Mouse (Mus musculus): ENCODE measurements around the gene Odf2. TPM values are rescaled to one million over a fixed set of nuclear protein-coding genes. Genes with fewer than 3 reads are reported as not detected.
A peak's percentile ranks its signal among the peaks of the same experiment; 100 is the strongest.
"Not testable (repeated sequence)": the region's sequence is repeated elsewhere in the genome, so short reads cannot be mapped to it uniquely, and the experiment has no call there.

Odf2 gene
- polyA plus RNA-seq, 1 experiment from 2014 or later, result 101 TPM

GRCm38 (mm10) chr2:29898081-29898480, 9.1 kb downstream of the Odf2 start:
- no peak for ATAC-seq (ENCODE audit: insufficient number of reproducible peaks, insufficient read depth, low FRiP score, low TSS enrichment, low read depth)
- Histone ChIP-seq H3K27ac (no peak overlapping the region), H3K4me1 (replicated peaks) (no peaks in the 10 kb centered on the region), H3K36me3 (peaks cover 99% of the 10 kb centered on the region), H3K9ac (replicated peaks) (no peak overlapping the region), H3K9me3 (no peaks in the 10 kb centered on the region), H3K4me3 (replicated peaks) (no peak overlapping the region), H3K27me3 (no peaks in the 10 kb centered on the region), H3K4me2 (no peak overlapping the region)
- WGBS, result 92% methylated on average over 1 of the region's 1 CpGs

DNA sequence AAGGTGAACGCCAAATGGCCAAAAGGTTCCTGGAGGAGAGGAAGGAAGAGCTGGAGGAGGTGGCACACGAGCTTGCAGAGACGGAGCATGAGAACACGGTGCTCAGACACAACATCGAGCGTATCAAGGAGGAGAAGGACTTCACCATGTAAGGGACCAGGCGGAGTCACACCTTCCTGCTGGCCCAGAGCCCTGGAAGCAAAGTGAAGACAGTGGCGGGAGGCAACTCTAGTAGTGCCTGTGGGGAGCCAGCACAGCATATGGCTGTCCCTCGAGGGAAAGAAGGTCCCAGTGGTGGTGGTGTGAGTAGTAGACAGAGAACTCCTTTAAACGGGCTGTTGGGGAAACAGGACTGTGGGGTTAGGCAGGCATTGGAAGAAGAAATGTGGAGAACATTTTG, 13.2 kb downstream of the Odf2 start:
- Histone ChIP-seq H3K9me3 (no peaks in the 10 kb centered on the region), H3K27ac (no peak overlapping the region), H3K27me3 (no peaks in the 10 kb centered on the region), H3K9ac (replicated peaks) (no peak overlapping the region), H3K4me3 (replicated peaks) (no peak overlapping the region), H3K4me1 (replicated peaks) (no peaks in the 10 kb centered on the region), H3K36me3 (peaks cover 99% of the 10 kb centered on the region), H3K4me2 (no peak overlapping the region)
- ATAC-seq (ENCODE audit: insufficient number of reproducible peaks, insufficient read depth, low FRiP score, low TSS enrichment, low read depth), result no peak
- WGBS, result 90% methylated on average over 10 of the region's 10 CpGs

DNA sequence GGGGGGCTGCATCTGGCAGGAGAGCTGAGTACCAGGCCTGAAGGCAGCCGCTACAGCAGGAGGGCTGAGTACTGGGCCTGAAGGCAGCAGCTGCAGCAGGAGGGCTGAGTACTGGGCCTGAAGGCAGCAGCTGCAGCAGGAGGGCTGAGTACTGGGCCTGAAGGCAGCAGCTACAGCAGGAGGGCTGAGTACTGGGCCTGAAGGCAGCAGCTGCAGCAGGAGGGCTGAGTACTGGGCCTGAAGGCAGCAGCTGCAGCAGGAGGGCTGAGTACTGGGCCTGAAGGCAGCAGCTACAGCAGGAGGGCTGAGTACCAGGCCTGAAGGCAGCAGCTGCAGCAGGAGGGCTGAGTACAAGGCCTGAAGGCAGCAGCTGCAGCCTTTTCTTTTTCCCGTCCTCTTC, 19.1 kb downstream of the Odf2 start:
- not testable (repeated sequence) for H3K9me3 ChIP-seq; H3K9ac ChIP-seq (replicated peaks); H3K27ac ChIP-seq; H3K4me3 ChIP-seq (replicated peaks); H3K27me3 ChIP-seq; H3K4me2 ChIP-seq; H3K4me1 ChIP-seq (replicated peaks); ATAC-seq (ENCODE audit: insufficient number of reproducible peaks, insufficient read depth, low FRiP score, low TSS enrichment, low read depth)
- 85% methylated on average over 2 of the region's 2 CpGs for WGBS
- H3K36me3 ChIP-seq, result peaks cover 84% of the 10 kb centered on the region

DNA sequence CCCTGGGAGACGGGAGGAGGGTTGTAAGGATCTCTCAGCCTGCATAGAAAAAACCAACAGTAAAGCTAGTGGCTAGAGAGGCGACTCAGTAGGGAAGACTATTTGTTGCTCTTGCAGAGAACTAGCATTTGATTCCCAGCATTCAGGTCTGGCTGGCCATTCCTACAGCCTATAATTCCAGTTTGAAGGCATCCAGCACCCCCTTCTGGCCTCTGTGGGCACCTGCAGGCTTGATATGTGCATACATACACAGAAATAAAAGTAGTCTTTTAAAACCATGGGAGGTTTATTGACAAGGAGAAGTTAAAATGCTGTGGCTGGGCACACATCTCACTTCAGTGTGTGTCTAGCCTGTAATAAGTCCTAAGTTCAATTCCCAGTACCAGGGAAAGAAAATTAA, 21.0 kb downstream of the Odf2 start:
- 91% methylated on average over 2 of the region's 2 CpGs for WGBS
- Histone ChIP-seq H3K9ac (replicated peaks) (no peak overlapping the region), H3K9me3 (no peaks in the 10 kb centered on the region), H3K36me3 (peaks cover 83% of the 10 kb centered on the region), H3K4me3 (replicated peaks) (no peak overlapping the region), H3K27me3 (no peaks in the 10 kb centered on the region), H3K27ac (no peak overlapping the region), H3K4me1 (replicated peaks) (no peaks in the 10 kb centered on the region), H3K4me2 (no peak overlapping the region)
- ATAC-seq (ENCODE audit: insufficient number of reproducible peaks, insufficient read depth, low FRiP score, low TSS enrichment, low read depth), result no peak

DNA sequence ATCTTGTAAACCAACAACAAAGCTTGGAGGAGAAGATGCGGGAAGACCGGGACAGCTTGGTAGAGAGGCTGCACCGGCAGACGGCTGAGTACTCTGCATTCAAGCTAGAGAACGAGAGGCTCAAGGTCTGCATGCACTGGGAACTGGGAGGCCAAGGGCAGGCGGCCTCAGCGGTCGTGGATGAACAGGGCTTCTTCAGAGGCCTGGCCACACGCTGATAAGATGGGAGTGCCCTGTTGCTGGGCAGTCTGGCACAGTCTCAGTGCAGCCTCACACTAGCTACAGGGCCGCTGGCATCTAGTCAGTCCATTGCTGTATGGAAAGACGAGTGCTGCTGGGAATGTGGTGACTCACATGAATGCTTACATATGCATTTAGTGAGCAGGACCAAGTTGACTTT, 28.6 kb downstream of the Odf2 start:
- no peaks in the 10 kb centered on the region for H3K4me1 ChIP-seq (replicated peaks)
- 96% methylated on average over 11 of the region's 11 CpGs for WGBS
- H3K27me3 ChIP-seq, result no peaks in the 10 kb centered on the region
- no peak overlapping the region for H3K9ac ChIP-seq (replicated peaks)
- no peaks in the 10 kb centered on the region for H3K9me3 ChIP-seq
- H3K4me3 ChIP-seq (replicated peaks), result no peak overlapping the region
- no peak for ATAC-seq (ENCODE audit: insufficient number of reproducible peaks, insufficient read depth, low FRiP score, low TSS enrichment, low read depth)
- H3K36me3 ChIP-seq, result peaks cover 90% of the 10 kb centered on the region
- H3K4me2 ChIP-seq, result no peak overlapping the region
- no peak overlapping the region for H3K27ac ChIP-seq

DNA sequence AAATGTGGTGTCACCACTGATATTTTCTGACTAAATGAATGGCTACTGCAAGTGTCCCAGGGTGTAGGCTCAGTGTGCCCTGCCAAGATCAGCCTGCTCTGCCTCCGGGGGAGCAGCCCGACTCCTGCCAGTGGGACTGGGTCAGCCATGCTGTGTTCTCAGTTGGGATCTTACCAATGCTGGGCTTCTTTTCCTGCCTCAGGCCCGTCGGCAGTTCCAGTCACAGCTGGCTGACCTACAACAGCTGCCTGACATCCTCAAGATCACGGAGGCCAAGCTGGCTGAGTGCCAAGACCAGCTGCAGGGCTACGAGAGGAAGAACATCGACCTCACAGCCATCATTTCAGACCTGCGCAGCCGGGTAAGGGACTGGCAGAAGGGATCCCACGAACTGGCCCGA, 33.0 kb downstream of the Odf2 start:
- no peak overlapping the region for H3K4me2 ChIP-seq
- H3K36me3 ChIP-seq, result peaks cover 93% of the 10 kb centered on the region
- no peak overlapping the region for H3K27ac ChIP-seq
- H3K4me1 ChIP-seq (replicated peaks), result no peaks in the 10 kb centered on the region
- 81% methylated on average over 11 of the region's 11 CpGs for WGBS
- no peak overlapping the region for H3K4me3 ChIP-seq (replicated peaks)
- H3K27me3 ChIP-seq, result no peaks in the 10 kb centered on the region
- H3K9ac ChIP-seq (replicated peaks), result no peak overlapping the region
- no peaks in the 10 kb centered on the region for H3K9me3 ChIP-seq
- no peak for ATAC-seq (ENCODE audit: insufficient number of reproducible peaks, insufficient read depth, low FRiP score, low TSS enrichment, low read depth)

- Histone ChIP-seq H3K36me3 (peaks cover 96% of the 10 kb centered on the region), H3K9me3 (no peaks in the 10 kb centered on the region), H3K27me3 (no peaks in the 10 kb centered on the region), H3K9ac (replicated peaks) (no peak overlapping the region), H3K4me1 (replicated peaks) (no peaks in the 10 kb centered on the region), H3K4me3 (replicated peaks) (no peak overlapping the region), H3K4me2 (no peak overlapping the region), H3K27ac (no peak overlapping the region)
- ATAC-seq (ENCODE audit: insufficient number of reproducible peaks, insufficient read depth, low FRiP score, low TSS enrichment, low read depth), result no peak
- WGBS, result 88% methylated on average over 5 of the region's 5 CpGs
Measured at GRCm38 (mm10) chr2:29926542-29926941, 37.5 kb downstream of the Odf2 start.

- H3K36me3 ChIP-seq, result peaks cover 58% of the 10 kb centered on the region
- H3K9ac ChIP-seq (replicated peaks), result no peak overlapping the region
- H3K27ac ChIP-seq, result no peak overlapping the region
- H3K27me3 ChIP-seq, result no peaks in the 10 kb centered on the region
- 89% methylated on average over 10 of the region's 10 CpGs for WGBS
- no peaks in the 10 kb centered on the region for H3K9me3 ChIP-seq
- no peaks in the 10 kb centered on the region for H3K4me1 ChIP-seq (replicated peaks)
- H3K4me2 ChIP-seq, result no peak overlapping the region
- no peak overlapping the region for H3K4me3 ChIP-seq (replicated peaks)
- no peak for ATAC-seq (ENCODE audit: insufficient number of reproducible peaks, insufficient read depth, low FRiP score, low TSS enrichment, low read depth)
Measured at GRCm38 (mm10) chr2:29930506-29930905, 41.5 kb downstream of the Odf2 start.

DNA sequence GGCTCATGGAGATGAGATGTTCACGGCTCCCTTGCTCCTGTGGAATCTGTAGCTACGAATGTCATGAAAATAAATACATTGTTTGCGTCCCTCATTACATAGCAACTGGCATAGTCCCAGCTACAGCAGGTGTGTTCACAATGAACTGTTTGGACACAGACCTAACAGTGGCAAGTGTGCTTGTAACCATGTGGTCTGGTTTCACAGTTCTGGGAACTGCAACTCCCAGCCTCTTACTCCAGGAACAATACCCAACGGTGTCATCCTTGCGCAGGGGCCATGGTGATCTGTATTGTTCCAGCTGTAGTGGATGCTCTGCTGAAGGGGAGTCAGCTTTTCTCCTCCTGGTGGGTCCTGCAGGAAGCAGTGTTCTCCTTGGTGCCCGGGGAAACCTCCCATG, 42.2 kb downstream of the Odf2 start:
- Histone ChIP-seq H3K4me2 (no peak overlapping the region), H3K4me1 (replicated peaks) (peaks cover 5% of the 10 kb centered on the region), H3K27me3 (no peaks in the 10 kb centered on the region), H3K4me3 (replicated peaks) (no peak overlapping the region), H3K36me3 (peaks cover 51% of the 10 kb centered on the region), H3K27ac (no peak overlapping the region), H3K9ac (replicated peaks) (no peak overlapping the region), H3K9me3 (no peaks in the 10 kb centered on the region)
- ATAC-seq (ENCODE audit: insufficient number of reproducible peaks, insufficient read depth, low FRiP score, low TSS enrichment, low read depth), result no peak
- 88% methylated on average over 6 of the region's 6 CpGs for WGBS

DNA sequence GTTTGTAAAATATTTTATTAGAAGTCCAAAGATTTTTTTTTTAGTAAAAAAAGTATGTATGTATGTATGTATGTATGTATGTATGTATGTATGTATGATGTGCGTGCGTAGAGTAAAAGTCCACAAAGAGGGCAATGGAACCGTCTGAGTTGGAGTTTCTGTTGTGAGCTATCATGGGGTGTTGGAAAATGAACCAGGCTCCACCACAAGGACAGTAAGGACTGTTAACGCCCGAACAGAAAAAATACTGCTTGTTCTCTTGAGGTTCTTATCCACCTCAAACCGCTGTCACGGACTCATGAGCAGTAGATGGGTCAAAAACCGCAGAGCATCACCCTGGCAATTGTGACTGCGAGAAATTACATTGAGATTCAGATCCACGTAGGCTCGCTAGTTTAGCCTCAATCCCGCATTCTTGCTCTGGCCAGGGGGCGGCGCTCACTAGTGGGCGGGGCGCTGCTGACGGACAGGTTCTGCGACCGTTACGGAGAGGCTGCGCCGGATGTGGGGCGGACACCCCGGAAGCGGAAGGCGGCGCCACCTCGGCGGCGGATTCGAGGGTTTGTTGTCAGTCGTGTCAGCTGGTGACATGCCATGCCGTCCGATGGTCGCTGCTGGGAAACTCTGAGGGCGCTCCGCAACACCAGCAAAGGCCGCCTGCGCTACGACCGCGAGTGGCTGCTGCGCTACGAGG, 46.0 kb downstream of the Odf2 start, which contains the start of gene Gle1:
Gene Gle1 (plus strand): TSS at position 521 of the 694 bp plus-strand sequence.
- 4% methylated on average over 44 of the region's 44 CpGs for WGBS
- Histone ChIP-seq H3K27ac (peak within 1 kb of the TSS; percentile 83), H3K9me3 (no peaks in the 10 kb centered on the region), H3K36me3 (peaks cover 42% of the 10 kb centered on the region), H3K4me1 (replicated peaks) (peaks cover 6% of the 10 kb centered on the region), H3K4me2 (peak within 1 kb of the TSS; percentile 74), H3K4me3 (replicated peaks) (peak within 1 kb of the TSS; percentile 71), H3K9ac (replicated peaks) (peak within 1 kb of the TSS; percentile 59), H3K27me3 (no peaks in the 10 kb centered on the region)
- peak; percentile 89 for ATAC-seq (ENCODE audit: insufficient number of reproducible peaks, insufficient read depth, low FRiP score, low TSS enrichment, low read depth)

- whole genome bisulfite sequencing, result 90% methylated on average over 9 of the region's 9 CpGs
- Histone ChIP-seq H3K4me2 (no peak overlapping the region), H3K36me3 (peaks cover 75% of the 10 kb centered on the region), H3K9ac (replicated peaks) (no peak overlapping the region), H3K27ac (no peak overlapping the region), H3K27me3 (no peaks in the 10 kb centered on the region), H3K9me3 (no peaks in the 10 kb centered on the region), H3K4me3 (replicated peaks) (no peak overlapping the region), H3K4me1 (replicated peaks) (peaks cover 6% of the 10 kb centered on the region)
- no peak for ATAC-seq (ENCODE audit: insufficient number of reproducible peaks, insufficient read depth, low FRiP score, low TSS enrichment, low read depth)
Measured at GRCm38 (mm10) chr2:29940073-29940472, 51.1 kb downstream of the Odf2 start.

GRCm38 (mm10) chr2:29940826-29941225, 51.8 kb downstream of the Odf2 start:
- no peak overlapping the region for H3K4me2 ChIP-seq
- H3K27me3 ChIP-seq, result no peaks in the 10 kb centered on the region
- H3K4me3 ChIP-seq (replicated peaks), result no peak overlapping the region
- peaks cover 5% of the 10 kb centered on the region for H3K4me1 ChIP-seq (replicated peaks)
- no peak overlapping the region for H3K9ac ChIP-seq (replicated peaks)
- no peaks in the 10 kb centered on the region for H3K9me3 ChIP-seq
- 92% methylated on average over 7 of the region's 7 CpGs for WGBS
- peaks cover 83% of the 10 kb centered on the region for H3K36me3 ChIP-seq
- ATAC-seq (ENCODE audit: insufficient number of reproducible peaks, insufficient read depth, low FRiP score, low TSS enrichment, low read depth), result no peak
- no peak overlapping the region for H3K27ac ChIP-seq
